Mouse (Mus musculus) spleen, adult 2 months (tissue): ENCODE results near the gene Rgs18.

ENCODE experiments used
- CTCF ChIP-seq: fragments of 200-500 bp; IDR thresholded peaks from 2 replicates; pipeline ENCODE4 v1.5.1; 2011; ENCODE audit warnings: mild to moderate bottlenecking, inconsistent platforms; ENCODE audit not compliant: insufficient read depth, insufficient read length, insufficient replicate concordance; ENCODE audit errors: extremely low read depth
- POLR2A ChIP-seq: fragments of 200-500 bp; IDR thresholded peaks from 2 replicates; pipeline ENCODE4 v1.6.1; 2011; ENCODE audit warnings: low read depth, low read length, inconsistent platforms

DNA sequence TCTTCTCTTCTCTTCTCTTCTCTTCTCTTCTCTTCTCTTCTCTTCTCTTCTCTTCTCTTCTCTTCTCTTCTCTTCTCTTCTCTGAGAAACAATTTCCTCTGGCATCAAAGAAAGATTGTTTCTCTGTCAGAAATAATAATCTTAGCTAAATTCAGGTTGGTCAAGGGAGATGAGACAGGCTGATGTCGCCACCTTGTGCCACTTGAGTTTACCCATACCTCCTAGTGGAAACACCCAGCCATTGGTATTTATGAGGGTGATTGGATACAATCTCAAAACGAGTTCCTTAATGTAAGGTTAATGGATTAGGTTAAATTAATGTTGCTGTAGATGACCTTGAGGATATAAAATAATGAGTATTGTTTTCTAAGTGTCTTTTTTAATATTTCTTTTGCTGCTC lies 70.9 kb downstream of the Rgs18 start:
- TF ChIP-seq CTCF (no peak), POLR2A (no peak)
